Mouse (Mus musculus): Measurements from ENCODE around the gene Hoxb13. TPM values are rescaled to one million over a fixed set of nuclear protein-coding genes. Genes with fewer than 3 reads are reported as not detected.

Gene Hoxb13
- total RNA-seq, 1 experiment from 2014 or later: not detected

Other genes with a start within 250 kb of the Hoxb13 start
- not detected in 2 replicates for gene Igf2bp1, start 188.4 kb upstream of the Hoxb13 start, total RNA-seq (2017)
- not detected in 2 replicates for gene Gip, start 169.8 kb upstream of the Hoxb13 start, total RNA-seq (2017)
- gene Snf8, start 159.4 kb upstream of the Hoxb13 start, total RNA-seq (2017): 41.2 and 42.4 TPM in 2 replicates
- 12.0 and 20.1 TPM in 2 replicates for gene Ube2z, start 128.9 kb upstream of the Hoxb13 start, total RNA-seq (2017)
- 110 and 145 TPM in 2 replicates for gene Atp5g1, start 118.6 kb upstream of the Hoxb13 start, total RNA-seq (2017)
- gene Calcoco2, start 82.4 kb upstream of the Hoxb13 start, total RNA-seq (2017): not detected in 2 replicates
- not detected in 2 replicates for gene Ttll6, start 60.5 kb upstream of the Hoxb13 start, total RNA-seq (2017)
- not detected in 2 replicates for gene Hoxb9, start 77.1 kb downstream of the Hoxb13 start, total RNA-seq (2017)
- gene Hoxb8, start 87.6 kb downstream of the Hoxb13 start, total RNA-seq (2017): not detected in 2 replicates
- gene Hoxb7, start 92.3 kb downstream of the Hoxb13 start, total RNA-seq (2017): not detected in 2 replicates
- gene Hoxb6, start 98.2 kb downstream of the Hoxb13 start, total RNA-seq (2017): not detected in 2 replicates
- not detected in 2 replicates for gene Hoxb5, start 109.0 kb downstream of the Hoxb13 start, total RNA-seq (2017)
- 1.1 and 2.8 TPM in 2 replicates for gene Hoxb4, start 124.0 kb downstream of the Hoxb13 start, total RNA-seq (2017)
- gene Hoxb3, start 129.0 kb downstream of the Hoxb13 start, total RNA-seq (2017): 0.55 and 0.78 TPM in 2 replicates
- gene Hoxb2, start 156.2 kb downstream of the Hoxb13 start, total RNA-seq (2017): 0.73 TPM in 1 of 2 replicates, not detected in the other
- not detected in 2 replicates for gene Hoxb1, start 171.4 kb downstream of the Hoxb13 start, total RNA-seq (2017)

Data from common myeloid progenitor, adult 5-6 weeks (primary cell).